Mouse (Mus musculus) cortical plate, adult 2 months (tissue): ENCODE results near the gene Cadm3.

ENCODE experiments used
- CTCF ChIP-seq: fragments of 200-500 bp; IDR thresholded peaks from 2 replicates; pipeline ENCODE4 v1.5.1; 2011; ENCODE audit warnings: mild to moderate bottlenecking, control low read depth, low read length; ENCODE audit not compliant: insufficient read depth; ENCODE audit errors: extremely low read depth
- POLR2A ChIP-seq: fragments of 200-500 bp; IDR thresholded peaks from 2 replicates; pipeline ENCODE4 v1.6.1; 2011; ENCODE audit warnings: mild to moderate bottlenecking, low read length, control low read depth; ENCODE audit not compliant: insufficient read depth; ENCODE audit errors: extremely low read depth

- no peak for TF ChIP-seq POLR2A
- no peak for TF ChIP-seq CTCF
These were observed 12.2 kb downstream of the Cadm3 start for GRCm38 (mm10) chr1:173355107-173355846.
